Mouse (Mus musculus) limb, embryonic 13.5 days (tissue): Measurements from ENCODE around the gene Klhdc3. TPM values are rescaled to one million over a fixed set of nuclear protein-coding genes. Genes with fewer than 3 reads are reported as not detected.

Experiments used
- ATAC-seq: fragments of 200-750 bp; cut with Nextera tagmentation; 2 replicates; pipeline ENCODE4 v1.8.0; 2017; ENCODE audit warnings: low read depth, moderate number of reproducible peaks, moderate TSS enrichment; ENCODE audit not compliant: low FRiP score
- H3K27ac ChIP-seq: fragments of 300-500 bp; sonication (generic); 2 replicates; pipeline ENCODE4 v1.5.1; 2015; ENCODE audit warnings: inconsistent platforms, mild to moderate bottlenecking, moderate library complexity
- H3K27me3 ChIP-seq: fragments of 300-500 bp; sonication (generic); 2 replicates; pipeline ENCODE4 v1.6.1; 2015; ENCODE audit warnings: mild to moderate bottlenecking, inconsistent platforms
- H3K36me3 ChIP-seq: fragments of 300-500 bp; sonication (generic); 2 replicates; pipeline ENCODE4 v1.6.1; 2015; ENCODE audit warnings: inconsistent platforms, mild to moderate bottlenecking, moderate library complexity
- H3K4me1 ChIP-seq: fragments of 300-500 bp; sonication (generic); 2 replicates; pipeline ENCODE4 v1.6.1; 2015; ENCODE audit warnings: inconsistent platforms
- H3K4me2 ChIP-seq: fragments of 300-500 bp; sonication (generic); replicated peaks from 2 replicates; pipeline ENCODE4 v1.6.1; 2015; ENCODE audit warnings: inconsistent platforms, mild to moderate bottlenecking, moderate library complexity
- H3K4me3 ChIP-seq: fragments of 300-500 bp; sonication (generic); 2 replicates; pipeline ENCODE4 v1.5.1; 2015; ENCODE audit warnings: moderate library complexity, mild to moderate bottlenecking, inconsistent platforms
- H3K9ac ChIP-seq: fragments of 300-500 bp; sonication (generic); 2 replicates; pipeline ENCODE4 v1.6.1; 2015; ENCODE audit warnings: mild to moderate bottlenecking, inconsistent platforms
- H3K9me3 ChIP-seq: fragments of 300-500 bp; sonication (generic); 2 replicates; pipeline ENCODE4 v1.6.1; 2016; ENCODE audit warnings: inconsistent platforms
- WGBS: fragments of 180-500 bp; shearing (Covaris S2); methylation state at CpG from one replicate; pipeline ENCODE4 v1.1.7; 2015; 5-methylcytosine and 5-hydroxymethylcytosine counted together
- polyA plus RNA-seq: library from polyadenylated mRNA; unstranded; fragments of >200 nt; fragmentation: Nextera tagmentation; extraction: Ambion mirVana; gene quantifications from 2 replicates; pipeline ENCODE4 v1.2.1, GENCODE M21; 2015

Gene Klhdc3
- 127 and 135 TPM in 2 replicates for polyA plus RNA-seq

DNA sequence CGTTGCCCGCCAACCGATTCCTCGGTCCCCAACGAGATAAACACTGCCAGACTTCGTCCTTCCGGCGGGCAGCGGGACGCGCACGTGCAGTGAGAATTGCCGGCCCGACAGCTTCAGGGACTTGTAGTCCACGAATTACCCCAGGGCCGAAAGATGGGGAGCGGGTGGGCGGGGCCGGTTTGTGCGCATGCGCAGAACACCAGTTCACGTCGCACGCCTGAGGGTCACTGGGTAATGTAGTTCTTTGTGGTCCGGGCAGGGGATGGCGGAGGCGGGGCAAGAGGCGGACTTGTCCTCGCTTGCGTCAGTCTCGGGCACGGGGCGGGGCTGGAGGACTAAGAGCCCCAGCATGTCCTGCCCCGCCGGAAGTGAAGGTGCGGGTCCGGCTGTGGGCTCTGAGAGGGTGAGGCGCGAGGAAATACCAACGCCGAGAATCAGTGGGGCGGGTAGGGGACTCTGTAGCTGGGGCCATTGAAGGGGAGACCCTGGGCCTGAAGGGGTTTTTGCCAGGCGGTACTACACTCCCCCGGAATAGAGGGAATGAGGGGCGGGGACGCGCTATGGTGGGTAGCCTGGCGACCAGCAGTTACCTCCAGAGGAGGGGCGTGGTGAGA, at the start of gene Klhdc3:
TSS of gene Klhdc3 (minus strand) at position 155 of the 614 bp plus-strand sequence.
- Histone ChIP-seq H3K9ac (peak within 1 kb of the TSS; percentile 81), H3K4me3 (peak within 1 kb of the TSS; percentile 88), H3K36me3 (peaks cover 59% of the 10 kb centered on the region), H3K9me3 (no peaks in the 10 kb centered on the region), H3K4me1 (peaks cover 27% of the 10 kb centered on the region), H3K4me2 (peak within 1 kb of the TSS; percentile 90), H3K27ac (peak within 1 kb of the TSS; percentile 90), H3K27me3 (no peaks in the 10 kb centered on the region)
- under 1% methylated on average over 49 of the region's 49 CpGs for WGBS
- ATAC-seq = peak; percentile 98

DNA sequence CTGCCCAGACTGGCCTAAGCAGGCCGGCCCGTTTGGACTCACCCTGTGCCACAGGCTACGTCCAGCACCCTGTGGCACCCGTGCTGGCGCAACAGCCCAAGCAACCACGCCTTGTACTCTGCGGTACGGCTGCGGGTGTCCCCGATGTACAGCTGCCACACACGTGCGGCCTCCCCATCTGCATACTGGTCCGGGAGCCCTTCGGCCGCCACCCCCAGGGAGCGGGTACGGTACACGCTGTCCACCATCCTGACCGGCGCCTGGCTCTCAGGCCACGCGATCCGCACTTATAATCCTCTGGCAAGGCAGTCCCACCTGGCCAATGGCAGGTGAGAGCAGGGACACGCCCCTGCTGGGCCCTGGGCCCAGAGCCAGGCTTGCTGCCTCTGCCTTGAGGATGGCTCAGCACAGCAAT, 48.2 kb upstream of the Klhdc3 start, which contains the start of gene Gnmt:
TSS of gene Gnmt (minus strand) at position 265 of the 415 bp plus-strand sequence.
- 0 out of 2 replicates have a peak within 1 kb of the TSS, but pooled peaks have one; percentile 14 for H3K9ac ChIP-seq
- ATAC-seq = no peak
- WGBS = 11% methylated on average over 24 of the region's 24 CpGs

DNA sequence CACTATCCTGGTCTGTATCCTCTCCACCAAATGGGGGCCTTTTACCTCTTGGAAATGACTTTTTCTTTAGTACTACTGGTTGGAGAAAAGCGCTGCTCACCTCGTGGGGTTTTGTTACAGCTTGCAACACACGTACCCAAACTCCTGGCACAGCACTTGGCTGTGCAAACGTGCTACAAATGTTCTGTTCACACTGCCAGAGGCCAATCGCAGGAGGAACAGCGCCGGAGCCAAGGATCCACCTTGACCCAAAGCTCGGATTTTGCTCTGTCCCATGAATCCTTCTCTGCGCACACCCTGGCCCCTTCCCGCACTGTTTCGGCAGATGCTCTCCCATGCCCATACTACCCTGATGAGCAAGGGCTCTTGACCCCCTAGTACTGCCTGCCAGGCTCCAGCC, 47.8 kb upstream of the Klhdc3 start:
- Histone ChIP-seq H3K27ac (no peak overlapping the region), H3K4me3 (no peak overlapping the region; the same call in none of the 2 replicates)

More for the DNA sequence above, 48.2 kb upstream of the Klhdc3 start, which contains the start of gene Gnmt:
- H3K9me3 ChIP-seq = no peaks in the 10 kb centered on the region
- no peak within 1 kb of the TSS; the same call in none of the 2 replicates for H3K4me3 ChIP-seq
- H3K4me1 ChIP-seq = peaks cover 6% of the 10 kb centered on the region; the same call in 1 of the 2 replicates
- H3K27me3 ChIP-seq = peaks cover 27% of the 10 kb centered on the region
- H3K4me2 ChIP-seq = peak within 1 kb of the TSS; percentile 48
- no peak within 1 kb of the TSS for H3K27ac ChIP-seq
- H3K36me3 ChIP-seq = peaks cover 28% of the 10 kb centered on the region

DNA sequence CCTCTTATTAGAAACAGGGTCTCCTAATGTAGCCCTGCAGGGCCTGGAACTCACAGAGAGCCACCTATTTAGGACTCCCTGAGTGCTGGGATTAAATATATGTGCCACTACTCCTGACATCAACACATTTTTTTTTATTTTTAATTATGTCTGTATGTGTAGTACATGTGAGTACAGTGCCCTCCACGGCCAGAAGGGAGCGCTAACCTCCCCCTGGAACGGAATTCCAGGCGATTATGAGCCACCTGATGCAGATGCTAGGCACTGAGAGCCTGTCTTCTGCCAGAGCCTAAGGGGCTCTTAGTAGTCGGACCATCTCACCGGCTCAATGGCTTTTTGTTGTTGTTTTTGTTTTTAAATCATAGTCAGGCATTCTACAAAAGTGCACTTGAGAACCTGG, 47.3 kb upstream of the Klhdc3 start:
- Histone ChIP-seq H3K4me2 (no peak overlapping the region), H3K27me3 (peaks cover 27% of the 10 kb centered on the region), H3K9me3 (no peaks in the 10 kb centered on the region), H3K9ac (no peak overlapping the region), H3K4me3 (no peak overlapping the region), H3K27ac (no peak overlapping the region), H3K36me3 (peaks cover 37% of the 10 kb centered on the region), H3K4me1 (peaks cover 6% of the 10 kb centered on the region; the same call in 1 of the 2 replicates)
- WGBS = 39% methylated on average over 6 of the region's 6 CpGs
- ATAC-seq = no peak

More for the DNA sequence above, 47.8 kb upstream of the Klhdc3 start:
- ATAC-seq = no peak
- Histone ChIP-seq H3K4me1 (peaks cover 6% of the 10 kb centered on the region; the same call in 1 of the 2 replicates), H3K4me2 (peak overlapping the region; percentile 48), H3K9me3 (no peaks in the 10 kb centered on the region), H3K27me3 (peaks cover 27% of the 10 kb centered on the region), H3K9ac (0 out of 2 replicates have a peak overlapping the region, but pooled peaks have one; percentile 14), H3K36me3 (peaks cover 32% of the 10 kb centered on the region)
- 53% methylated on average over 11 of the region's 11 CpGs for WGBS

DNA sequence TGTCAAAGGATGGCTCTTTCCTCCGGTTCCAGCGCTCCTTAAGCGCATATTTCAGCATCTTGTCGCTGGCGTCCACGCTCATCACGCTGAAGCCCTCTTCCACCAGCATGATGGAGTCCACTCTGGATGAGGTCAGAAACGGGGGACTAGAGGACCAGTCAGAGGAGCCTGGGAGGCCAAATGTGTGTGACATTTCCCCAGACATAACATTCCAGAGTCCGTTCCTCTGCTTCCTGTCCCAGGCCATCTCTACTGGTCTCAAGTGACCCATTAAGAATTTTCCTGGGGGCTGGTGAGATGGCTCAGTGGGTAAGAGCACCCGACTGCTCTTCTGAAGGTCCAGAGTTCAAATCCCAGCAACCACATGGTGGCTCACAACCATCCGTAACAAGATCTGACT, 46.6 kb upstream of the Klhdc3 start:
- Histone ChIP-seq H3K9ac (no peak overlapping the region), H3K27me3 (peaks cover 27% of the 10 kb centered on the region), H3K36me3 (peaks cover 42% of the 10 kb centered on the region), H3K4me3 (no peak overlapping the region), H3K4me1 (peaks cover 6% of the 10 kb centered on the region; the same call in 1 of the 2 replicates), H3K4me2 (no peak overlapping the region), H3K27ac (no peak overlapping the region), H3K9me3 (no peaks in the 10 kb centered on the region)
- no peak for ATAC-seq
- WGBS = 90% methylated on average over 11 of the region's 11 CpGs

DNA sequence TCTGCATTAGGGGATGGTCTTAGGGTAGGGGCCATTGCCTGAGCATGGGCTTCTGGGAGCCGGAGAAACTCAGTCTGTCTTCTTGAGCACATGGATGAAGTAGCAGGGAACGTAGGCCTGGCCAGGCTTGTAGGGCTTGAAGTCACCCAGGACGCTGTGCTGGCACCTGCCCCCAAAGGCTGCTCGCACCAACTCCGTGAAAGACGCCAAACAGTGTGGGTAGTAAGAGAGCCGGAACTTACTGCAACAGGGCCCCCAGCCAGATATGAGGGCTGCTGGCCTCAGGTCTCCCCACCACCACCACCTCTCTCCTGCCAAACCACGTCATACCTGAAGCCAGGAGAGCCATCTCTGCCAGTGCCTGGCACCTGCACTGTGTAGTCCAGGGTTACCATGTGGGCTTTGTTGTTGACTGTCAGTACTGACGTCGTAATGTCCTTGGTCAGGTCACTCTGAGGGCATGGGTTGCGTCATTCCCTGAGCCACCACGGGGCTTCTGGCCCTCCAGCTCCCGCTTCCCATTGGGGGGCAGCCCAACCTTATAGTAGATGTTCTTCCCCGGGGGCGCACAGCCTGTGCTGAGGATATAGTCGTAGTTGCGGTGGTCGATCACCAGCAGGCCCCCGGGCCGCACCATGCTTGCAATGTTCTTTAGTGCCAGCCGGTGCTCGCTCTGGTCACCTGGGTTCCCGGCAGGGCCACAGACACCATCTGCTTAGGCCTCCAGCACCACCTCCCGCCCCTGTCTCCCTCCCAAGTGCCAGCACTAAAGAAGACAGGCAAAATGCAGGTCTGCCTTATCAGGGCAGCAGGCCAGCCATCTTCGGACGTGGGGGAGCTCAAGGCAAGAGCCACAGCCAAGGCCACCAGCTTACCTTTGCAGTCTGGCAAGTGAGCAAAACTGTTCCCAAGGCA, 45.3 kb upstream of the Klhdc3 start:
- Histone ChIP-seq H3K27ac (no peak overlapping the region), H3K4me1 (peaks cover 6% of the 10 kb centered on the region; the same call in 1 of the 2 replicates), H3K9me3 (no peaks in the 10 kb centered on the region), H3K27me3 (peaks cover 27% of the 10 kb centered on the region), H3K4me2 (no peak overlapping the region), H3K36me3 (peaks cover 54% of the 10 kb centered on the region), H3K9ac (no peak overlapping the region), H3K4me3 (no peak overlapping the region)
- WGBS = 87% methylated on average over 26 of the region's 26 CpGs
- no peak for ATAC-seq

DNA sequence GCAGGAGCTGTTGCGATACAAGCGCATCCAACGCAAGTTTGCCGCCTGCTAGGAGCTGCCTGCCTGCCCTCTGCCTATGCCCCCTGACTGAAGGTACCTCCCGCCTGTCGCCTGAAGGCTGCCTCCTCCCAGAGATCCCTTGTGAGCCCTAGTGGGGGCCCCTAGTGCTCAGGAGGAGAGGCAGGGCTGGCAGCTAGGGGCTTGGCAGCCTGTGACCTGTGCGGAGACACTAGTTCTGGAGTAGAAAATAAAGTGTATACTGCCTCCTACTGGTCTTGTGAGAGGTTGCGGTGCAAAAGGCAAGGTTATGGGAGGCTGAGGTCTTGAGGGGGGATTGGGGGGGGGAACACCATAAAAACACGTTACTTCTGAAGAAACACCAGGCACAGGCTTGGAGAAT, 44.6 kb upstream of the Klhdc3 start:
- Histone ChIP-seq H3K9me3 (no peaks in the 10 kb centered on the region), H3K27me3 (peaks cover 26% of the 10 kb centered on the region), H3K36me3 (peaks cover 62% of the 10 kb centered on the region), H3K4me3 (no peak overlapping the region), H3K27ac (no peak overlapping the region), H3K9ac (no peak overlapping the region), H3K4me2 (no peak overlapping the region), H3K4me1 (peaks cover 6% of the 10 kb centered on the region; the same call in 1 of the 2 replicates)
- 43% methylated on average over 9 of the region's 9 CpGs for WGBS
- no peak for ATAC-seq

DNA sequence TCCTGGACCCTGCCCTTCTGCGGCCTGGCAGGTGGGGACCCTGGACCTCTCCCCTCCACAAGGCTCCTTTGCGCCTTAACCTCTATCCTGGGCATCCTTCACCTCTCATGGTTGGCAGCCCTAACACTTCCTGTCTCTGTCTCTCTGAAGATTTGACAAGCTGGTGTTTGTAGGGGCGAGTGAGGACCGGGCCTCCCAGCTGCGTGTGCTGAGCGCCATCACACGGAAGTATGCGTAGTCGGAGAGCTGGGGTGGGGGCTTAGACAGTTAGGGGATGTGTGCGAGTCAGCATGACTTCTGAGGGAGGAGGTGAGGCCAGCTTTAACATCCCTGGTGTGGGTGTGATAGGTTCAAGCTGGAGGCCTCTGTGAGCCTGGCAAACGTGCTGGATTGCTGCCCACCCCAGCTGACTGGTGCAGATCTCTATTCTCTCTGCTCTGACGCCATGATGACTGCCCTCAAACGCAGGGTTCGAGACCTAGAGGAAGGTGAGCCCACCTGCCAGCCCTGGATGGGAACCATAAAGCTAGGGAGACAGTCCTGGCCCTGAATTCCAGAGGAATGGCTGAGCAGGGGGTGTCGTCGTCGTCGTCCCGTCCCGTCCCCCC, 43.9 kb upstream of the Klhdc3 start:
- 80% methylated on average over 20 of the region's 20 CpGs for WGBS
- Histone ChIP-seq H3K27ac (no peak overlapping the region), H3K36me3 (peaks cover 65% of the 10 kb centered on the region), H3K4me3 (no peak overlapping the region), H3K9ac (no peak overlapping the region), H3K4me2 (no peak overlapping the region), H3K9me3 (no peaks in the 10 kb centered on the region), H3K27me3 (peaks cover 19% of the 10 kb centered on the region), H3K4me1 (peaks cover 6% of the 10 kb centered on the region; the same call in 1 of the 2 replicates)
- ATAC-seq = no peak

DNA sequence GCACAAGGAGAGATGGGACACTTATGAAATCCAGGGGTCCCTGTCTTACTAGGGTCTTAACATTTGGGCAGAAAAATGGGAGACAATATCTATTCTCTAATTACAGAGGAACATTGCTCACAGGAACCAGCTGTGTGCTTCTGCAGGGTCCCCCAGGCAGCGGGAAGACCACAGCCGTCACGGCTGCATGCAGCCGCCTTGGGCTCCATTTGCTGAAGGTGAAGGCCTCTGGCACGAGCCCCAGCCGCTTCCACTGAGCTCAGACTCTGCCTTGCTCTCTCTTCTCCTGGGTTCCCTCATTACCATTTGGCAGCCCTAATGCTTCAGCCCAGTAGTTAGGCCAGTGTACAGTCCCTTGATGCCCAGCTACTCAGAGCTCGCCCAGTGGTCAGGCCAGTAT, 40.4 kb upstream of the Klhdc3 start:
- peaks cover 80% of the 10 kb centered on the region for H3K36me3 ChIP-seq
- WGBS = 88% methylated on average over 7 of the region's 7 CpGs
- H3K4me2 ChIP-seq = no peak overlapping the region
- no peak for ATAC-seq
- no peaks in the 10 kb centered on the region for H3K4me1 ChIP-seq
- H3K9ac ChIP-seq = no peak overlapping the region
- no peak overlapping the region for H3K4me3 ChIP-seq
- no peaks in the 10 kb centered on the region for H3K9me3 ChIP-seq
- H3K27ac ChIP-seq = no peak overlapping the region
- H3K27me3 ChIP-seq = no peaks in the 10 kb centered on the region

DNA sequence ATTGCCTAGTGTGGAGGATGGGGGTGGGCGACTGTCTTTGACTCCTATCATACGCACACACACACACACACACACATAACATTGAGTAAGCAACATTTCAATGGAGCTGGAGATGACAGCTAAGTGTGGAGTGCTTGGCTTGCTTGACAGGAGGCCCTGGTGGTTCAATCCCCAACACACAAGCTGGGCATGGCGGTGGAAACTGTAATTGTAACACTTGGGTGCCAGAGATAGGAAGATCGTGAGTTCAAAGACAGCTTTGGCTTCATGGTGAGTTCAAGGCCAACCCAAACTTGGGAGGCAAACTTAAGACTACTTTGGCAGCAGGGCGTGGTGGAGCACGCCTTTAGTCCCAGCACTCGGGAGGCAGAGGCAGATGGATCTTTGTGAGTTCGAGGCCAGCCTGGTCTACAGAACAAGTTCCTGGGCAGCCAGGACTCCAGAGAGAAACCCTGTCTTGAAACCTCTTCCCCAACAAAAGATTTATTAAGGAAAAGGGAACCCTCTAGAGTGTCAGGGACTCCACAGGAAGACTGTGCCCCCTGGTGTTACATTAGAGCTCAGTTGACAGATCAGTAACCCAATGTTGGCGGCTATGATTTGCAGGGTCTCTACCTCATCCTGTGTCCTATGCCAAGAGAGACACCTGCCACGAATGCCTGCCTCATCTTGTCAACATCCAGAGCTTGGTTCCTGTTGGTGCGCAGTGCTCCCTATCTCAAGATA, 34.2 kb upstream of the Klhdc3 start:
- Histone ChIP-seq H3K27me3 (no peaks in the 10 kb centered on the region), H3K9me3 (no peaks in the 10 kb centered on the region), H3K36me3 (peaks cover 51% of the 10 kb centered on the region), H3K4me1 (peaks cover 21% of the 10 kb centered on the region), H3K9ac (no peak overlapping the region), H3K27ac (no peak overlapping the region), H3K4me3 (no peak overlapping the region), H3K4me2 (no peak overlapping the region)
- 94% methylated on average over 11 of the region's 11 CpGs for WGBS
- no peak for ATAC-seq

DNA sequence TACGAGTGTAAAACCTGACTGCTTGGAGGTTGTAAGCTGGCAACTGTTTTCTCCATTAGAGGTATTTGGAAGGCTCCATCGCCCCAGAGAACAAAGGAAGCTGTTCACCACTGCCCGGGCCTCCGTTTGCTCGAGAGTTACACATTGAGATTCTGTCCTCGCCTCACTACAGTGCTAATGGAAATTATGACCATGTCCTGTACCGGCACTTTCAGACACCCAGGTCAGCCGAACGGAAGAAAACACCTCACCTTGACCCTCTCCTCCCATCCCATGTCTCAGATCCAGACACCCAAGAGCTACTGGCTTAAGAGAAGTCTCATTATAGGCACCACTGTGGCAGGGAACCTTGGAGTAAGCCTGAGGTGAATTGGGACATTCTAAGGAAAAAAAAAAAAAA, 33.1 kb upstream of the Klhdc3 start:
- ATAC-seq = no peak
- peaks cover 51% of the 10 kb centered on the region for H3K36me3 ChIP-seq
- no peak overlapping the region for H3K27ac ChIP-seq
- H3K4me1 ChIP-seq = peaks cover 21% of the 10 kb centered on the region
- H3K4me3 ChIP-seq = no peak overlapping the region
- H3K9ac ChIP-seq = no peak overlapping the region
- no peaks in the 10 kb centered on the region for H3K27me3 ChIP-seq
- H3K9me3 ChIP-seq = no peaks in the 10 kb centered on the region
- H3K4me2 ChIP-seq = 0 out of 2 replicates have a peak overlapping the region, but pooled peaks have one; percentile 100
- WGBS = 87% methylated on average over 9 of the region's 9 CpGs
